Mouse (Mus musculus) neural tube, embryonic 11.5 days (tissue): ENCODE measurements around the gene Ptpn5. TPM values are rescaled to one million over a fixed set of nuclear protein-coding genes. Genes with fewer than 3 reads are reported as not detected.

ENCODE experiments used
- ATAC-seq: fragments of 200-750 bp; cut with Nextera tagmentation; 2 replicates; pipeline ENCODE4 v1.8.0; 2017; ENCODE audit warnings: moderate number of reproducible peaks, mild to moderate bottlenecking, moderate TSS enrichment, moderate library complexity; ENCODE audit not compliant: insufficient read depth, low FRiP score, low TSS enrichment
- DNase-seq: peaks from one replicate; pipeline ENCODE4 v3.0.0-alpha.2; 2015; ENCODE audit warnings: low spot score
- H3K27ac ChIP-seq: fragments of 300-500 bp; sonication (generic); 2 replicates; pipeline ENCODE4 v1.5.1; 2014; ENCODE audit warnings: low read depth, mild to moderate bottlenecking, low read length
- H3K27me3 ChIP-seq: fragments of 300-500 bp; sonication (generic); 2 replicates; pipeline ENCODE4 v1.6.1; 2014; ENCODE audit warnings: mild to moderate bottlenecking, low read length, mixed read lengths; ENCODE audit not compliant: control insufficient read depth, insufficient read depth
- H3K36me3 ChIP-seq: fragments of 300-500 bp; sonication (generic); 2 replicates; pipeline ENCODE4 v1.6.1; 2014; ENCODE audit warnings: mild to moderate bottlenecking, low read length, moderate library complexity, mixed read lengths; ENCODE audit not compliant: control insufficient read depth, insufficient read depth
- H3K4me1 ChIP-seq: fragments of 300-500 bp; sonication (generic); 2 replicates; pipeline ENCODE4 v1.6.1; 2014; ENCODE audit warnings: low read length, mixed read lengths; ENCODE audit not compliant: control insufficient read depth, insufficient read depth
- H3K4me2 ChIP-seq: fragments of 300-500 bp; sonication (generic); 2 replicates; pipeline ENCODE4 v1.6.1; 2014; ENCODE audit warnings: low read depth, mild to moderate bottlenecking, moderate library complexity
- H3K4me3 ChIP-seq: fragments of 300-500 bp; sonication (generic); 2 replicates; pipeline ENCODE4 v1.5.1; 2014; ENCODE audit warnings: low read depth, low read length
- H3K9ac ChIP-seq: fragments of 300-500 bp; sonication (generic); 2 replicates; pipeline ENCODE4 v1.6.1; 2014; ENCODE audit warnings: mild to moderate bottlenecking, low read length
- H3K9me3 ChIP-seq: fragments of 300-500 bp; sonication (generic); 2 replicates; pipeline ENCODE4 v1.6.1; 2016; ENCODE audit warnings: low read length; ENCODE audit not compliant: control insufficient read depth
- WGBS: fragments of 180-500 bp; shearing (Covaris S2); extraction: QIAGEN DNeasy Blood & Tissue Kit; methylation state at CpG from one replicate; pipeline ENCODE4 v1.1.7; 2014; 5-methylcytosine and 5-hydroxymethylcytosine counted together
- polyA plus RNA-seq: library from polyadenylated mRNA; unstranded; fragments of >200 nt; fragmentation: Nextera tagmentation; extraction: Ambion mirVana; gene quantifications from 2 replicates; pipeline ENCODE4 v1.2.1, GENCODE M21; 2014

Gene Ptpn5
- polyA plus RNA-seq, 1 experiment from 2014 or later = 30.0 TPM

DNA sequence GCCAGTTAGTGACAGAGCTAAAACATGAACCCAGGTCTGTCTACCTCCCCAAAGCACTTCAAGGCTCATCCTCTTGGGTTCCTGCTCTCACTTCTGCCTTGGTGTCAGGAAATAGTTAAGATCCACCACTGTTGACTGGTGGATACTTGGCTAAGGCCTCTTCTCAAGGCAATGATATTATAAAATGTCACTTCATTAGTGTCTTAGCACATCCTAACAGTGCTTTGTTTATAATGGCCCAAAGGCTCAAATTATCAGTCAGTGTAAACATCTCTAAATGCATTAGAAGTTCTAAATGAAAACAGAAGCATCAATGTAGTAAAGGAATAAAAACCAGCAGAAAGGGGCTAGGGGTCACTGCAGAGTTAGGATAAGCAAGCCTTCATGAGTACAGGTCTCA is 26.5 kb downstream of the Ptpn5 start:
- Histone ChIP-seq H3K4me2 (no peak overlapping the region), H3K9me3 (no peaks in the 10 kb centered on the region), H3K27ac (no peak overlapping the region), H3K4me3 (no peak overlapping the region), H3K27me3 (no peaks in the 10 kb centered on the region), H3K4me1 (no peaks in the 10 kb centered on the region), H3K9ac (no peak overlapping the region), H3K36me3 (no peaks in the 10 kb centered on the region)
- no peak for DNase-seq
- no peak for ATAC-seq

DNA sequence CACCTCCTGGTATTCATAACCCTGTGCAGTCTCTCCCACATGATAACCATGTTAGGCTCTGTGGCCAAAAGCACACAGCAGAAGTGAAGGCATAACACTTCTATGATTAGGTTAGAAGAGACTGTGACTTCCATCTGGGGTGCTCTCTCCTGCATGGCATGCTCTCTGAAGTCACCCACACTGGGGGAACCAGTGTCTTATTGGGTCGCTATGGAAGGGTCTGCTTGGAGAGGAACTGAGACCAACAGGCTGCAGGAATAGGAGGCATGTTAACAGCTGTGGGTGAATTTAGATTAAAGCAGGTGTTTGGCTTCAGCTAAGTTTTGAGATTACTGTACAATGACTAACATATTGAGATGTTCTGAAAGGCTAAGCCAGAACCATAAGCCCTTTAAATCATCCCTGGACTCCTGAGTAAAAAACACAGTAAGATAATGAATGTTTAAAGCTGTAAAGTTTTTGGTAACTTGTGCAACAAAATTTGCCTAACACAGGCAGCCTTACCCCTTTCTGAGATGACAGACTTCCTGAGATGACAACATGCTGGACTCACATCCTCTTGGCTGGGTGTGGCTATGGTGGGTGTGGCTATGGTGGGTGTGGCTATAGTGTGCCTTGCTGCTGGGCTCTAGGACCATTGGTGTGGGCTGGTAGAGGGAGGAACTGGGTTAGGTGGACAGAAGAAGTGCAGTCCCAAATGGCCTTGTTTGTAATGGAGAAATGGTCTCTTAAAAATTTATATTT is 29.6 kb downstream of the Ptpn5 start:
- no peak overlapping the region for H3K4me3 ChIP-seq
- H3K27me3 ChIP-seq = no peaks in the 10 kb centered on the region
- no peak overlapping the region for H3K9ac ChIP-seq
- no peaks in the 10 kb centered on the region for H3K4me1 ChIP-seq
- no peaks in the 10 kb centered on the region for H3K36me3 ChIP-seq
- H3K4me2 ChIP-seq = no peak overlapping the region
- 88% methylated on average over 1 of the region's 1 CpGs for WGBS
- no peak for ATAC-seq
- no peak for DNase-seq
- H3K27ac ChIP-seq = no peak overlapping the region
- no peaks in the 10 kb centered on the region for H3K9me3 ChIP-seq

DNA sequence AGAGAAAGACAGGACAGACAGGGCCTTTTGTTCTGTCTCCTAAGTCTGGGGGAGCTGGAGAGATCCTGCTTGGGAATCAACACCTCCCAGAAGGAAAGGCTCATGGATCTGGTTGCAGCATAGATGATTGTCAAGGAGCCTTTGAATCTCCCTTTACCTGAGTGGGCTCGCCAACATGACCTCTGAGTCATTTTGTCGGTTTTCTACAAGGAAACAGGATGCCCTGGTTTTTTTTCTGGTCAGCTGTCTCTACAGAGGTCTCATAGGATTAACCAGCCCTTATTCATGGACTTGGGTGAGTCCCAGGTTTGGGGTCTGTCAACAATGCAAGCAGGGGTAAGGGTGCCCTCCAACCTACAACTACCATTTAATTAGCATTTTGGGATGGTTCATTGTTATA is 30.5 kb downstream of the Ptpn5 start:
- no peak for ATAC-seq
- H3K36me3 ChIP-seq = no peaks in the 10 kb centered on the region
- no peaks in the 10 kb centered on the region for H3K4me1 ChIP-seq
- H3K9ac ChIP-seq = no peak overlapping the region
- no peak overlapping the region for H3K4me3 ChIP-seq
- no peaks in the 10 kb centered on the region for H3K27me3 ChIP-seq
- no peak for DNase-seq
- H3K4me2 ChIP-seq = no peak overlapping the region
- H3K9me3 ChIP-seq = no peaks in the 10 kb centered on the region
- 71% methylated on average over 2 of the region's 2 CpGs for WGBS
- H3K27ac ChIP-seq = no peak overlapping the region

DNA sequence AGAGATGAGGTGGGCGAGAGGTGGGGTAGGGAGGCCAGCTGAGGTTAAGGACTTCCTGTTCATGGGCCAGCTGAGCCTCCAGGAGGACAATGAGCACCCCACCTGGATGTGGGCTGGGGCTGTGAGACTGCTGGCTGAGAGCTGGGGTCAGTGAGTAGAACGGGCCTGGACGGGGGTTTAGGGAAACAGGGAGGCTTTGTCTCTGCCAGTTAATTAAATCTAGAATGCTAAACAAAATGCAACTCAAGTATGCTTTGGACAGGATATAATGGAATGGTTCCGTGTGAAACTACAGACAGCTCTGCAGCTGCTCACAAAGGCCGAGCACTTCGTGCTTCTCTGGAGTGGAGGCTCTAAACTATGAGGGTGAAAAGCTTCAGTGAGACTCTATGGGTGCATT is 32.9 kb downstream of the Ptpn5 start:
- H3K9ac ChIP-seq = no peak overlapping the region
- H3K4me2 ChIP-seq = no peak overlapping the region
- DNase-seq (no peak), ATAC-seq (no peak)
- H3K4me3 ChIP-seq = no peak overlapping the region
- H3K9me3 ChIP-seq = no peaks in the 10 kb centered on the region
- no peaks in the 10 kb centered on the region for H3K27me3 ChIP-seq
- H3K36me3 ChIP-seq = no peaks in the 10 kb centered on the region
- H3K4me1 ChIP-seq = no peaks in the 10 kb centered on the region
- H3K27ac ChIP-seq = no peak overlapping the region
- WGBS = 79% methylated on average over 6 of the region's 6 CpGs

DNA sequence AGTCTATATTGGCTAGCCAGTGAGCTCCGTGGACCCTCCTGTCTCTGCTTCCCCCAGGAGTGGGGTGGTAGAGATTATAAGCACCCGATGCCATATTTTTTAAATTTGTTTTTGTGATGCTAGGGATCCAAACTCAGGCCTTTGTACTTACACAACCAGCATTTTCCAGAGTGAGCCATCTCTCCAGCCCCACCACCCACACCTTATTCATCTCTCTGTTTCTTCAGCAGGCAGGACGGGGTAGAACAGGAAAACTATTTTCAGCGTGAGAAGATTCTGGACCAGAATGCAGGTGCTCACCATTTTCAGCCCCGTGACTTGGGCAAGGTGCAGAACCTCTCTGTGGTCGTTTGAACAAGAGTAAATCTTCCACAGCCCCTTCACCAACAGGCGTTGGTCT is 34.2 kb downstream of the Ptpn5 start:
- DNase-seq = no peak
- H3K4me2 ChIP-seq = no peak overlapping the region
- WGBS = 86% methylated on average over 7 of the region's 7 CpGs

DNA sequence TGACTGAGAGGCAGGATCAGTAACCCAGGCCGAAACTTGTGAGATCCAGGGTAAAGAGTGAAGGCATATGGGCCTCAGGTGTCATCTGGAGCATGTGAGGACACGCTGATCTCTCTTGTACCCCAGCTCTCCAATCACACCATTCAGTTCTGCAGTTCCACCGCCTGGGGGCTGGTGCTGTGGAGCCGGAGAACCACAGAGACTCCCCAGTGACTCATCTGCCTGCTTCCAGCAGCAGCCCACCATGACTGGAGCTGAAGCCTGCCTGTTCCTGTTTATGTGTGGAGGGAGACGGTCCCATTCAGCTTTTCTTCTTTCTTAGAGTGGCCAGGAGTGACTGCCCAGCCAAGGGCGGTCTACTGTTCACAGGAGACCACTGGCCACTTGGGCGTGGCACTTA is 35.4 kb downstream of the Ptpn5 start:
- Histone ChIP-seq H3K36me3 (no peaks in the 10 kb centered on the region), H3K9ac (no peak overlapping the region), H3K4me1 (no peaks in the 10 kb centered on the region), H3K9me3 (no peaks in the 10 kb centered on the region), H3K27ac (no peak overlapping the region), H3K27me3 (no peaks in the 10 kb centered on the region), H3K4me3 (no peak overlapping the region), H3K4me2 (no peak overlapping the region)
- no peak for DNase-seq
- ATAC-seq = no peak
- 61% methylated on average over 7 of the region's 7 CpGs for WGBS

More for the DNA sequence above, 34.2 kb downstream of the Ptpn5 start:
- ATAC-seq = no peak
- H3K27ac ChIP-seq = no peak overlapping the region
- no peak overlapping the region for H3K9ac ChIP-seq
- no peak overlapping the region for H3K4me3 ChIP-seq
- H3K36me3 ChIP-seq = no peaks in the 10 kb centered on the region
- no peaks in the 10 kb centered on the region for H3K27me3 ChIP-seq
- no peaks in the 10 kb centered on the region for H3K4me1 ChIP-seq
- no peaks in the 10 kb centered on the region for H3K9me3 ChIP-seq

DNA sequence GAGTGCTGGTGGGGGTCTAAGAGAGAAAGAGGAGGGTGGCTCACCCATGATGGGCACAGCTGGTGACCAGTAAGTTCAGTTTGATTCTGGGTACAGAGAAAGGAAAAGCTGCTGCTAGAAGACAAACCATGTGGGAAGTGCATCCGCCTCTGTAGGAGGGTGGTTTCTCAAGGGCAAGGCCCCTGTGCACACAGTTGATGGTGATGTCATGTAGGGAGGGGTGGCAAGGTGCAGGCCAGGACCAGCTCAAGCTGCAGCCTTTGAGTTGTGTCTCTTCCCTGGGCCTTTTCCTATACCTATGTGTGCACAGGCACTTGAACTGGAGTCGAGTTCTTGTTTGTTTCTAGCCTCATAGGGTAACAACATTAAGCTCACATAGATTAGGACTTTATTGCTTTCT is 38.5 kb downstream of the Ptpn5 start:
- Histone ChIP-seq H3K9ac (no peak overlapping the region), H3K4me2 (no peak overlapping the region), H3K27me3 (no peaks in the 10 kb centered on the region), H3K4me1 (no peaks in the 10 kb centered on the region), H3K4me3 (no peak overlapping the region), H3K36me3 (no peaks in the 10 kb centered on the region), H3K9me3 (no peaks in the 10 kb centered on the region), H3K27ac (no peak overlapping the region)
- WGBS = 81% methylated on average over 2 of the region's 2 CpGs
- ATAC-seq = no peak
- DNase-seq = no peak

DNA sequence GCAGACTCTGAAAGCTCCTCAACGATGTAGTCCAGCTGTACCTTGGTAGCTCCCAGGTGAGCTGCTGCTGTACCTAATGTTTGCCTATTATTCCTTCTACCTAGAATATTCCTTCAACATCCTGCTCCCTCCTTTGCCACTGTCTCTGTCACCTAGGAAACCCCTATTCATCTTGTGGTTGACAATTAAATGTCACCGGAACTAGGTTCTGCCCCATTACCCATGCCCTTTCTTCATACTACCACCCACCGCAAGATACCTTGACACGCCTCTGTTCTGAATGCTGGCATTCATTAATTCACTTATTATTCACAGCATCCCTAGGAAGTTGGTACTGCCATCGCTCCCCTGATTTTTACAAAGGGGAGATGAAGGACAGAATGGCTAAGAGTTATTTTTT is 39.5 kb downstream of the Ptpn5 start:
- no peaks in the 10 kb centered on the region for H3K27me3 ChIP-seq
- 80% methylated on average over 5 of the region's 5 CpGs for WGBS
- ATAC-seq = no peak
- no peaks in the 10 kb centered on the region for H3K9me3 ChIP-seq
- no peak overlapping the region for H3K27ac ChIP-seq
- no peak overlapping the region for H3K4me2 ChIP-seq
- H3K4me1 ChIP-seq = no peaks in the 10 kb centered on the region
- H3K36me3 ChIP-seq = no peaks in the 10 kb centered on the region
- no peak for DNase-seq
- H3K4me3 ChIP-seq = no peak overlapping the region
- no peak overlapping the region for H3K9ac ChIP-seq

DNA sequence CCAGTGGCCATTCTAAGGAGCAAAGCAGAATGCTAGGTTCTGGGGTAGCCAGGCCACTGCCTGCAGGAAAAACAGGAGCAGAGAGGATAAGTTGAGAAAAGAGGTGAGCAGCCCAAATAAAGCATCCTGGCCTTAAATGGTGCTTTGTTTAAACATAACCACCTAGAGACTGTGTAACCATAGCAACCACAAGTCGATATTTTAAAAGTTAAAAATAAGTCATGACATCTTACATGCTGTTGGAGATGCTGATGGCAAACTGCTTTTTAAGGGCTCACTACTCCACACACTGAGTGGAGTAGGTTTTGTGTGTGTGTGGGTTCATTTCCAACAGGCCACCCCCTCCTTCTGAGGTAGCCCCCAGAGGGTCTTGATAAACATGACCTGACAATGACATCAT is 48.4 kb downstream of the Ptpn5 start:
- no peak overlapping the region for H3K9ac ChIP-seq
- DNase-seq (no peak), ATAC-seq (no peak)
- H3K9me3 ChIP-seq = no peaks in the 10 kb centered on the region
- H3K4me3 ChIP-seq = no peak overlapping the region
- H3K4me1 ChIP-seq = no peaks in the 10 kb centered on the region
- H3K4me2 ChIP-seq = no peak overlapping the region
- H3K27me3 ChIP-seq = no peaks in the 10 kb centered on the region
- H3K27ac ChIP-seq = no peak overlapping the region
- WGBS = 91% methylated on average over 1 of the region's 1 CpGs
- no peaks in the 10 kb centered on the region for H3K36me3 ChIP-seq
